Mouse (Mus musculus) heart, adult 8-10 months (tissue): Measurements from ENCODE around the gene Psg16. TPM values are rescaled to one million over a fixed set of nuclear protein-coding genes. Genes with fewer than 3 reads are reported as not detected.

Source experiments
- DNase-seq: peaks from one replicate; pipeline ENCODE4 v3.0.0; 2022; ENCODE audit warnings: low spot score
- total RNA-seq, 4 experiments: library from RNA; stranded (reverse); gene quantifications; 2 replicates each; pipeline ENCODE4 v1.2.4; 2022

Gene Psg16
- total RNA-seq, 4 experiments from 2014 or later, result 0.09 to 0.22 (median 0.14) TPM; not detected in 1

- DNase-seq, result no peak
These were observed 18.4 kb upstream of the Psg16 start for GRCm38 (mm10) chr7:17055287-17055946.

- peak; percentile 78 for DNase-seq
These were observed 17.7 kb upstream of the Psg16 start for GRCm38 (mm10) chr7:17056081-17056581.

GRCm38 (mm10) chr7:17056601-17057523, 17.0 kb upstream of the Psg16 start:
- DNase-seq, result peak; percentile 17

- DNase-seq, result peak; percentile 91
These were observed 15.7 kb upstream of the Psg16 start for GRCm38 (mm10) chr7:17058071-17058689.

- peak; percentile 52 for DNase-seq
These were observed 14.9 kb upstream of the Psg16 start for GRCm38 (mm10) chr7:17058816-17059462.

- no peak for DNase-seq
These were observed 14.4 kb upstream of the Psg16 start for GRCm38 (mm10) chr7:17059463-17059844.

- DNase-seq, result peak; percentile 96
These were observed 13.6 kb upstream of the Psg16 start for GRCm38 (mm10) chr7:17060031-17060781.

- peak; percentile 31 for DNase-seq
These were observed 12.8 kb upstream of the Psg16 start for GRCm38 (mm10) chr7:17060782-17061605.

- peak; percentile 53 for DNase-seq
These were observed 11.5 kb upstream of the Psg16 start, which contains the start of gene Hif3a for GRCm38 (mm10) chr7:17062389-17062788. Gene Hif3a, minus strand, starts transcription at chr7:17062427.

GRCm38 (mm10) chr7:17062845-17063244, 11.0 kb upstream of the Psg16 start:
- DNase-seq, result peak; percentile 19

- no peak for DNase-seq
These were observed 8.2 kb upstream of the Psg16 start for GRCm38 (mm10) chr7:17065620-17066019.

- DNase-seq, result peak; percentile 88
These were observed 7.4 kb upstream of the Psg16 start for GRCm38 (mm10) chr7:17066412-17066811.

GRCm38 (mm10) chr7:17067000-17067399, 6.8 kb upstream of the Psg16 start:
- no peak for DNase-seq

- DNase-seq, result peak; percentile 21
These were observed 6.2 kb upstream of the Psg16 start for GRCm38 (mm10) chr7:17067651-17068050.

GRCm38 (mm10) chr7:17073513-17073903, 332 bp upstream of the Psg16 start:
- DNase-seq, result no peak

- no peak for DNase-seq
These were observed 2.7 kb downstream of the Psg16 start for GRCm38 (mm10) chr7:17076542-17076941.

GRCm38 (mm10) chr7:17078076-17078654, 4.3 kb downstream of the Psg16 start:
- no peak for DNase-seq

GRCm38 (mm10) chr7:17082766-17083165, 8.9 kb downstream of the Psg16 start:
- no peak for DNase-seq

GRCm38 (mm10) chr7:17087731-17088130, 13.9 kb downstream of the Psg16 start:
- no peak for DNase-seq
